Mouse (Mus musculus) erythroid progenitor cell, adult 5-6 weeks (primary cell): ENCODE measurements at regions not wholly inside any gene's neighbourhood (a gene's known extent, or its start where the extent isn't known, plus 50 kb on each side); places are given as distances from the start of the nearest gene placed in this dataset.

ENCODE experiments used
- ATAC-seq: replicated peaks from 2 replicates; pipeline ENCODE4 v1.8.0; 2016; ENCODE audit warnings: moderate number of reproducible peaks, mild to moderate bottlenecking, moderate TSS enrichment, inconsistent platforms; ENCODE audit not compliant: poor library complexity, low FRiP score, severe bottlenecking

- no peak for ATAC-seq
Observed at GRCm38 (mm10) chr8:91909637-91910383, 107.9 kb upstream of the Irx3 start.

GRCm38 (mm10) chr8:91908731-91909353, 107.0 kb upstream of the Irx3 start:
- no peak for ATAC-seq

GRCm38 (mm10) chr8:91907178-91907577, 105.3 kb upstream of the Irx3 start:
- no peak for ATAC-seq

GRCm38 (mm10) chr8:91901525-91902281, 99.8 kb upstream of the Irx3 start:
- ATAC-seq: no peak

- ATAC-seq: no peak
Observed at GRCm38 (mm10) chr8:91899747-91900146, 97.9 kb upstream of the Irx3 start.

- no peak for ATAC-seq
Observed at GRCm38 (mm10) chr8:91897381-91897780, 95.5 kb upstream of the Irx3 start.

- ATAC-seq: no peak
Observed at GRCm38 (mm10) chr8:91895987-91896386, 94.1 kb upstream of the Irx3 start.

GRCm38 (mm10) chr8:91884862-91885261, 83.0 kb upstream of the Irx3 start:
- no peak for ATAC-seq

GRCm38 (mm10) chr8:91884325-91884724, 82.5 kb upstream of the Irx3 start:
- no peak for ATAC-seq

- ATAC-seq: no peak
Observed at GRCm38 (mm10) chr8:91883012-91883411, 81.1 kb upstream of the Irx3 start.

GRCm38 (mm10) chr8:91878886-91879285, 77.0 kb upstream of the Irx3 start:
- no peak for ATAC-seq

GRCm38 (mm10) chr8:91876161-91876560, 74.3 kb upstream of the Irx3 start:
- ATAC-seq: no peak

- ATAC-seq: no peak
Observed at GRCm38 (mm10) chr8:91873232-91873631, 71.4 kb upstream of the Irx3 start.

- ATAC-seq: no peak
Observed at GRCm38 (mm10) chr8:91872278-91873115, 70.6 kb upstream of the Irx3 start.

GRCm38 (mm10) chr8:91867069-91867468, 65.2 kb upstream of the Irx3 start:
- no peak for ATAC-seq

- no peak for ATAC-seq
Observed at GRCm38 (mm10) chr8:91866076-91866475, 64.2 kb upstream of the Irx3 start.

GRCm38 (mm10) chr8:91865361-91865760, 63.5 kb upstream of the Irx3 start:
- ATAC-seq: no peak

- no peak for ATAC-seq
Observed at GRCm38 (mm10) chr8:91863505-91863904, 61.6 kb upstream of the Irx3 start.

- ATAC-seq: no peak
Observed at GRCm38 (mm10) chr8:91855881-91856280, 54.0 kb upstream of the Irx3 start.

- ATAC-seq: no peak
Observed at GRCm38 (mm10) chr8:91854369-91854768, 52.5 kb upstream of the Irx3 start.
